Mouse (Mus musculus) testis, adult 2 months (tissue): ENCODE results near the gene Olfr901. TPM values are rescaled to one million over a fixed set of nuclear protein-coding genes. Genes with fewer than 3 reads are reported as not detected.
"Not testable (repeated sequence)": the region's sequence is repeated elsewhere in the genome, so short reads cannot be mapped to it uniquely, and the experiment has no call there.

Experiments
- H3K27ac ChIP-seq: fragments of 200-500 bp; 2 replicates; pipeline ENCODE4 v1.5.1; 2012; ENCODE audit warnings: low read depth, low read length; ENCODE audit not compliant: control insufficient read depth, insufficient read depth
- H3K27me3 ChIP-seq: fragments of 200-500 bp; 2 replicates; pipeline ENCODE4 v1.6.1; 2012; ENCODE audit warnings: mild to moderate bottlenecking, low read length, moderate library complexity; ENCODE audit not compliant: control insufficient read depth, insufficient read depth
- H3K36me3 ChIP-seq: fragments of 200-500 bp; 2 replicates; pipeline ENCODE4 v1.6.1; 2012; ENCODE audit warnings: mild to moderate bottlenecking, low read length; ENCODE audit not compliant: control insufficient read depth, insufficient read depth
- H3K4me1 ChIP-seq: fragments of 200-500 bp; 2 replicates; pipeline ENCODE4 v1.6.1; 2012; ENCODE audit warnings: low read length; ENCODE audit not compliant: control insufficient read depth, insufficient read depth
- H3K4me3 ChIP-seq: fragments of 200-500 bp; 2 replicates; pipeline ENCODE4 v1.5.1; 2012; ENCODE audit warnings: low read depth, mild to moderate bottlenecking, low read length, moderate library complexity, mixed read lengths; ENCODE audit not compliant: control insufficient read depth
- CTCF ChIP-seq: fragments of 200-500 bp; IDR thresholded peaks from 2 replicates; pipeline ENCODE4 v1.5.1; 2012; ENCODE audit warnings: low read depth, mild to moderate bottlenecking, inconsistent platforms, low read length, moderate library complexity; ENCODE audit not compliant: control insufficient read depth, insufficient read depth, insufficient replicate concordance
- POLR2A ChIP-seq: fragments of 200-500 bp; IDR thresholded peaks from 2 replicates; pipeline ENCODE4 v1.6.1; 2012; ENCODE audit warnings: low read depth, mild to moderate bottlenecking, inconsistent platforms, low read length, moderate library complexity; ENCODE audit not compliant: control insufficient read depth
- polyA plus RNA-seq: library from polyadenylated mRNA; depleted of rRNA; stranded (reverse); fragments of >200 nt; gene quantifications from 2 replicates; pipeline ENCODE4 v1.2.3, GENCODE M21; 2012; rRNA removed

Olfr901 gene
- not detected in 2 replicates for polyA plus RNA-seq

- Histone ChIP-seq H3K27ac (no peak within 1 kb of the TSS), H3K36me3 (no peaks in the 10 kb centered on the region), H3K4me1 (no peaks in the 10 kb centered on the region), H3K4me3 (no peak within 1 kb of the TSS), H3K27me3 (no peaks in the 10 kb centered on the region)
- TF ChIP-seq CTCF (no peak), POLR2A (no peak)
Measured at GRCm38 (mm10) chr9:38429155-38429554, at the start of gene Olfr901. Olfr901 (plus strand) TSS chr9:38429455.

GRCm38 (mm10) chr9:38401398-38401797, 27.9 kb upstream of the Olfr901 start, which contains the start of gene Olfr147:
Olfr147 (plus strand) TSS chr9:38401698.
- no peaks in the 10 kb centered on the region for H3K36me3 ChIP-seq
- TF ChIP-seq POLR2A, result no peak
- TF ChIP-seq CTCF, result no peak
- no peak within 1 kb of the TSS for H3K27ac ChIP-seq
- no peak within 1 kb of the TSS for H3K4me3 ChIP-seq
- H3K27me3 ChIP-seq, result no peaks in the 10 kb centered on the region
- H3K4me1 ChIP-seq, result no peaks in the 10 kb centered on the region

- H3K4me3 ChIP-seq, H3K4me1 ChIP-seq, H3K27ac ChIP-seq, H3K36me3 ChIP-seq, H3K27me3 ChIP-seq: not testable (repeated sequence)
Measured at GRCm38 (mm10) chr9:38407502-38407901, 21.8 kb upstream of the Olfr901 start.

- not testable (repeated sequence) for H3K27ac ChIP-seq, H3K36me3 ChIP-seq, H3K4me1 ChIP-seq, H3K27me3 ChIP-seq, H3K4me3 ChIP-seq
Measured at GRCm38 (mm10) chr9:38413502-38413901, 15.8 kb upstream of the Olfr901 start.

GRCm38 (mm10) chr9:38423801-38424200, 5.5 kb upstream of the Olfr901 start:
- TF ChIP-seq CTCF, result no peak
- TF ChIP-seq POLR2A, result no peak
- Histone ChIP-seq H3K4me3 (no peak overlapping the region), H3K4me1 (no peaks in the 10 kb centered on the region), H3K27ac (no peak overlapping the region), H3K36me3 (no peaks in the 10 kb centered on the region), H3K27me3 (no peaks in the 10 kb centered on the region)

DNA sequence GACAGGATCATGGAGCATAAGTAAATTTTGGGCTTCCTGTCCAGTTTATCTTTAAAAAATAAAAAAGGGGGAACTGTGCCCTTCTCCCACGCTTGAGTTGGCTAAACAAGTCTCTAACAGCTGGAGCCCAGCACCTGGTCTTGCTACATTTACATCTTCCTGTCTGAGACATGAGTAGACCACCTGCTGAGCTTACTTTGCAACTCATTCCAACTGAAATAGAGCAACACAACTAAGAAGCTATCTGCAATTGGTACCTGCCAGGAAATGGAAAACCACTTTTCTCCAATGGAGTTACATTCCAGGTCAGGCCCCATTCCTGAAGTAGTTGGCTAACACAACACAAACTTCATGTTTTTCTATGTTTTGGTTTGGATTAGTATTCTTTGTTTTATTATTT, 2.2 kb upstream of the Olfr901 start:
- no peaks in the 10 kb centered on the region for H3K27me3 ChIP-seq
- no peak overlapping the region for H3K4me3 ChIP-seq
- no peak overlapping the region for H3K27ac ChIP-seq
- H3K4me1 ChIP-seq, result no peaks in the 10 kb centered on the region
- H3K36me3 ChIP-seq, result no peaks in the 10 kb centered on the region
- TF ChIP-seq CTCF, result no peak
- TF ChIP-seq POLR2A, result no peak

- Histone ChIP-seq H3K36me3 (no peaks in the 10 kb centered on the region), H3K4me1 (no peaks in the 10 kb centered on the region), H3K27me3 (no peaks in the 10 kb centered on the region), H3K27ac (no peak within 1 kb of the TSS), H3K4me3 (no peak within 1 kb of the TSS)
- TF ChIP-seq POLR2A, result no peak
- TF ChIP-seq CTCF, result no peak
Measured at GRCm38 (mm10) chr9:38447352-38447751, 18.1 kb downstream of the Olfr901 start, which contains the start of gene Olfr902. Olfr902 (plus strand) TSS chr9:38447652.

- Histone ChIP-seq H3K36me3 (no peaks in the 10 kb centered on the region), H3K4me1 (no peaks in the 10 kb centered on the region), H3K27ac (no peak within 1 kb of the TSS), H3K27me3 (no peaks in the 10 kb centered on the region), H3K4me3 (no peak within 1 kb of the TSS)
- TF ChIP-seq POLR2A (no peak), CTCF (no peak)
Measured at GRCm38 (mm10) chr9:38462844-38463243, 33.6 kb downstream of the Olfr901 start, which contains the start of gene Olfr904. Olfr904 (plus strand) TSS chr9:38463144.
